Mouse (Mus musculus) limb, embryonic 12.5 days (tissue): Measurements from ENCODE around the gene Cfap61. TPM values are rescaled to one million over a fixed set of nuclear protein-coding genes. Genes with fewer than 3 reads are reported as not detected.
"Not testable (repeated sequence)": the region's sequence is repeated elsewhere in the genome, so short reads cannot be mapped to it uniquely, and the experiment has no call there.

ENCODE experiments used
- ATAC-seq: fragments of 200-750 bp; cut with Nextera tagmentation; 2 replicates; pipeline ENCODE4 v1.8.0; 2017; ENCODE audit warnings: low read depth, moderate TSS enrichment; ENCODE audit not compliant: insufficient number of reproducible peaks, insufficient read depth, low FRiP score, low TSS enrichment
- H3K27ac ChIP-seq: fragments of 300-500 bp; sonication (generic); 2 replicates; pipeline ENCODE4 v1.5.1; 2016; ENCODE audit warnings: mild to moderate bottlenecking, moderate library complexity
- H3K27me3 ChIP-seq: fragments of 300-500 bp; sonication (generic); 2 replicates; pipeline ENCODE4 v1.6.1; 2016; ENCODE audit warnings: mild to moderate bottlenecking, moderate library complexity
- H3K36me3 ChIP-seq: fragments of 300-500 bp; sonication (generic); 2 replicates; pipeline ENCODE4 v1.6.1; 2016; ENCODE audit warnings: mild to moderate bottlenecking, moderate library complexity
- H3K4me1 ChIP-seq: fragments of 300-500 bp; sonication (generic); replicated peaks from 2 replicates; pipeline ENCODE4 v1.6.1; 2016
- H3K4me2 ChIP-seq: fragments of 300-500 bp; sonication (generic); 2 replicates; pipeline ENCODE4 v1.6.1; 2016; ENCODE audit warnings: mild to moderate bottlenecking, moderate library complexity
- H3K4me3 ChIP-seq: fragments of 300-500 bp; sonication (generic); replicated peaks from 2 replicates; pipeline ENCODE4 v1.5.1; 2016; ENCODE audit warnings: mild to moderate bottlenecking
- H3K9ac ChIP-seq: fragments of 300-500 bp; sonication (generic); replicated peaks from 2 replicates; pipeline ENCODE4 v1.6.1; 2016; ENCODE audit warnings: mild to moderate bottlenecking, moderate library complexity
- H3K9me3 ChIP-seq: fragments of 300-500 bp; sonication (generic); 2 replicates; pipeline ENCODE4 v1.6.1; 2016; ENCODE audit warnings: mild to moderate bottlenecking, moderate library complexity
- WGBS: fragments of 180-500 bp; shearing (Covaris S2); methylation state at CpG from one replicate; pipeline ENCODE4 v1.1.7; 2016; 5-methylcytosine and 5-hydroxymethylcytosine counted together
- polyA plus RNA-seq: library from polyadenylated mRNA; unstranded; fragments of >200 nt; fragmentation: Nextera tagmentation; extraction: Ambion mirVana; gene quantifications from 2 replicates; pipeline ENCODE4 v1.2.1, GENCODE M21; 2016

Gene Cfap61
- polyA plus RNA-seq, 1 experiment from 2014 or later: 0.21 TPM

DNA sequence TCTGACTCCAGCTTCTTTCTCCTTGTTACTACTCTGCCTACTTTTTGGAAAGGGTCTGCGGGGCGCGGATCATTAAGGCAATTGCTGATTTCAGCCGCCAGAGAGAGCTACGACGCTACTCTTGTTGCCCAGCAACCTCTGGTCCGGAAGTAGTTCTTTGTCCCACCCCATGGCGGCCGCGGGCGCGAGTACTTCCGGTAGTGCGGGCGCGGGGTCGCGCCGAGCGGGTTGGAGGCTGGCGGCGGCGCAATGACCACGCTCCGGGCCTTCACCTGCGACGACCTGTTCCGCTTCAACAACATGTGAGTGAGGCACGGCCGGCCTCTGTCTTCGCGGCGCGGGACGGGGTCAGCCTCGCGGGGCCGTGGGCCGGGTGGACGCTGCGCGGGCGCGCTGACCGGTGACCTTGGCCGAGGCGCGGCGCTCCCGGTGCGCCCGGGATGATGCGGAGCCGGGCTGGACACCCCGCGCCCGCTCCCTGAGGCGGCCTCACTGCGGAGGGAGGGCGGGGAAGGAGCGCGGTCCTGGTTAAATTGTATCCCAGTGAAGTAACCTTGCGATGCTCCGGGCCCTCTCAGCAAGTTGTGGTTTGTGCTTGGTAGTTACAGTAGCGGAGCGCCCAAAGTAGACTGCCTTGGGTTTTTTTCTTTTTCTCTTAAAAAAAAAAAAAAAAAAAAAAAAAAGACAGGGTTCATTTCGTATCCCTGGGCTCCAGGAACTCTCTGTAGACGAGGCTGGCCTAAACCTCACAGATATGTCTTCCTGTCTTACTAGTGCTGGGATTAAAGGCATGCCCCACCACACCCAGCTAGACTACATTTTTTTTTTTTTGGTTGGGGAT is 31.3 kb upstream of the Cfap61 start:
- Histone ChIP-seq H3K9me3 (no peaks in the 10 kb centered on the region), H3K4me1 (peaks cover 16% of the 10 kb centered on the region), H3K9ac (peak overlapping the region; percentile 95), H3K27ac (peak overlapping the region; percentile 85), H3K27me3 (no peaks in the 10 kb centered on the region), H3K4me2 (peak overlapping the region; percentile 62), H3K4me3 (peak overlapping the region; percentile 99), H3K36me3 (peaks cover 16% of the 10 kb centered on the region; the same call in 1 of the 2 replicates)
- under 1% methylated on average over 68 of the region's 68 CpGs for WGBS
- ATAC-seq: peak; percentile 85

DNA sequence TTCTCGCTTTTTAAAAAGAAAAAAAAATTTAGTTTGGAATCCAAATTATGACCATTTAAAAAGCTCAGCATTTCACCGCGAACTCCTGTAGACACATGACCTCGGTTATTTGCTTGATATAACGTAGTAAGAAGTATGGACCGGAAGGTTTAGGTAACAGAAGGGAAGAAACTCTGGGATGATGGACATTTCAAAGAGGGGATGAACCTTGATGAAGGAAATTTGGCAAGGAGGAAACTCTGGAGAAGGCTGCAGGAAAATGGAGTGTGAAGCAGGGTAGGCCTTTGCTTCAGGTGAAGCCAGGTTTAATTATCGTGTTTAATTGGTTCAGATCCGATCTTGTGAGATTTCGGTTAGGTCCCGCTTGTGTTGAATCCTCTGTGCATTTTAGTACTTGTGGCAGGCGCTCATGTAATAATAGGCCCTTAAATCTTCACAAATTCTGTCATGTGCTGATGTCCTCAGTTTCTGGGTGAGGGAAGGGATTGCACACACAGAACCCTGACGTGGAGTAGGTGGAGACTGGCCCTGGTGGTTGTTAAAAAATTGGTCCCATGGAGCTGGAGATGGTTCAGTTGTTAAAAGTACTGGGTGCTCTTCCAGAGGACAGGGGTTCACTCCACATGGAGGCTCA is 30.5 kb upstream of the Cfap61 start:
- Histone ChIP-seq H3K9me3 (no peaks in the 10 kb centered on the region), H3K4me1 (peaks cover 16% of the 10 kb centered on the region), H3K27ac (no peak overlapping the region), H3K9ac (peak overlapping the region; percentile 95), H3K4me2 (peak overlapping the region; percentile 62), H3K4me3 (peak overlapping the region; percentile 99), H3K27me3 (no peaks in the 10 kb centered on the region), H3K36me3 (peaks cover 22% of the 10 kb centered on the region)
- ATAC-seq: no peak
- WGBS: 33% methylated on average over 12 of the region's 12 CpGs

DNA sequence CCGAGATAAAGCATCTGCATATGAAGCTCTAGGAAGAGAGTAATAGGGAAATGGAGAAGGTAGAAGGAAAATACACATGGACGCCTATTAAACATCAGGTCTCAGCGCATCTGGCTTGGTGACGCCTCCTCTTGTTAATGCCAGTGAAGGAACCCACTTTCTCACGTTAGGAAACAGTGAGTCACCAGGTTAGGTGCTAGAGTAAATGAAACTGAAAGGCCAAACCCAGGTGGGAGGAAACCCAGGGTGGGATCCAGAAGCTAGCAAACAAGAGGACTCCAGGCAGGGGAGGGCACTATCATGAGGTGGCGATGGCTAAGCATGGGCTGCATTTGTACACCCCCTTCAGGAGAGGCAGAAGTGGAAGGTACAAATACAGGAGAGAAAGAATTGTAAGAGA is 29.4 kb upstream of the Cfap61 start:
- no peak for ATAC-seq
- Histone ChIP-seq H3K9me3 (no peaks in the 10 kb centered on the region), H3K27me3 (no peaks in the 10 kb centered on the region), H3K4me2 (peak overlapping the region; percentile 62; the same call in 1 of the 2 replicates), H3K36me3 (peaks cover 31% of the 10 kb centered on the region), H3K9ac (no peak overlapping the region), H3K4me3 (no peak overlapping the region), H3K27ac (no peak overlapping the region), H3K4me1 (peaks cover 16% of the 10 kb centered on the region)
- WGBS: 82% methylated on average over 6 of the region's 6 CpGs

DNA sequence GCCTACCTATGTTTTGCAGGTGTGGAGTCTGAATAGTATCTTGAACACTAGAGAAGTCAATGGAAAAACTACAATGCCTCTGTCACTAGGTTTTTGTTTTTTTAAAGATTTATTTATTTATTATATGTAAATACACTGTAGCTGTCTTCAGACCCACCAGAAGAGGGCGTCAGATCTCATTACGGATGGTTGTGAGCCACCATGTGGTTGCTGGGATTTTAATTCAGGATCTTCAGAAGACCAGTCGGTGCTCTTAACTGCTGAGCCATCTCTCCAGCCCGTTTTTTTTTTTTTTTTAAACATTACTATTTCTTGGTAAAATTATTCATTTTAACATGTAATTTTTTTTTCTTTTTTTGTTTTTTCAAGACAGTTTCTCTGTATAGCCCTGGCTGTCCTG is 28.7 kb upstream of the Cfap61 start:
- 43% methylated on average over 4 of the region's 4 CpGs for WGBS
- ATAC-seq, H3K4me2 ChIP-seq, H3K9ac ChIP-seq, H3K27ac ChIP-seq, H3K9me3 ChIP-seq, H3K4me3 ChIP-seq, H3K27me3 ChIP-seq: not testable (repeated sequence)
- Histone ChIP-seq H3K4me1 (peaks cover 16% of the 10 kb centered on the region), H3K36me3 (peaks cover 38% of the 10 kb centered on the region)

DNA sequence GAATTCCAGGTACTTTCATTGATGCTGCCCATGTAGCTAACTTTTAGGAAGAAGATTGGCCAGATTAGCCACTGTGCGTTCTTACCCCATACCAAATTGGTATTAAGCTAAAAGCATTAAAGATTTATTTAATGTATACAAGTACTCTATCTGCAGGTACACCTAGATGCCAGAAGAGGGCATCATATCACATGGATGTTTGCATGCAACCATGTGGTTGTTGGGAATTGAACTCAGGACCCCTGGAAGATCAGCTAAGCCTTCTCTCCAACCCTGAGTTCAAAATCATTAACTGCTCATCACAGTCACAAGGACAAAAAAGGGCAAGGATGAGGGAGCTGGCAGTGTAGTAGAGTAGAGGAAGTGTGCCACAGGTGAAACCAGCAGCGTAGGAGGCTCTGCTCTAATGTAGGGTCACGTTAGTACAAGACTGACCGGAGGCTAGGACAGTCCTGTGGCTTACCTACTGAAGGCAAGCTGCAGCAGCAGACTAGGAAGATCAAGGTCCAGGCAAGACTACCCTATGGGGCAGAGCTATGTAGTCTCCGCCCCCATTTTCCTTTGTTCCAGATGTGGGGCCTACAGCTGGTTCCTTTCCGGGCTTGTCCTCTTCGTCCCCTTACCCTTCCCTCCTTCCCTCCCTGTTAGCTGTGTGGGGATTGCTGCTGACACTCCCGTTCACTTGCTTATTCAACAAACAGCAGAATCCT is 13.5 kb upstream of the Cfap61 start:
- Histone ChIP-seq H3K27ac (no peak overlapping the region), H3K4me2 (no peak overlapping the region), H3K4me3 (no peak overlapping the region), H3K36me3 (peaks cover 94% of the 10 kb centered on the region), H3K4me1 (no peaks in the 10 kb centered on the region), H3K27me3 (no peaks in the 10 kb centered on the region), H3K9ac (no peak overlapping the region), H3K9me3 (no peaks in the 10 kb centered on the region)
- WGBS: 84% methylated on average over 8 of the region's 8 CpGs
- ATAC-seq: no peak

DNA sequence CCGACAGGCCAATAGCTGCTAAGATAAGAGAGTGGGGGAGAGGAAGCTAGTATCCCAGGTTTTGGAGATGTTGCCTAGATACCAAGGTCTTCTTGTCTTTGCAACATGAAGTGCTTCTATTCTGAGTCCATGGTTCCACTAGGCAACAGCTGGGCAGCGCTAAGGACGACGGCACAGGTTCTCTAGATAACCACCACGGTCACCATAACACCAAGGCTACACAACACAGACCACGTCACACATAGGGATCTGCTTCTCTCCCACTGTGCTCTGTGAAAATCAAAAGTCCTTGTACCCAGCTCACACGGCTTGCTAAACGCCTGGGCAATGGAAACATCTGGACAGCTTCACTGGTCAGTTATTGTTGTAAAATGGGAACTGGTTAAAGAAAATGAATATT is 2.4 kb downstream of the Cfap61 start:
- H3K27ac ChIP-seq: no peak overlapping the region
- H3K4me3 ChIP-seq: no peak overlapping the region
- no peak overlapping the region for H3K9ac ChIP-seq
- no peak for ATAC-seq
- H3K27me3 ChIP-seq: no peaks in the 10 kb centered on the region
- peaks cover 8% of the 10 kb centered on the region for H3K4me1 ChIP-seq
- no peak overlapping the region for H3K4me2 ChIP-seq
- 86% methylated on average over 8 of the region's 8 CpGs for WGBS
- peaks cover 7% of the 10 kb centered on the region; the same call in 1 of the 2 replicates for H3K36me3 ChIP-seq
- H3K9me3 ChIP-seq: no peaks in the 10 kb centered on the region

DNA sequence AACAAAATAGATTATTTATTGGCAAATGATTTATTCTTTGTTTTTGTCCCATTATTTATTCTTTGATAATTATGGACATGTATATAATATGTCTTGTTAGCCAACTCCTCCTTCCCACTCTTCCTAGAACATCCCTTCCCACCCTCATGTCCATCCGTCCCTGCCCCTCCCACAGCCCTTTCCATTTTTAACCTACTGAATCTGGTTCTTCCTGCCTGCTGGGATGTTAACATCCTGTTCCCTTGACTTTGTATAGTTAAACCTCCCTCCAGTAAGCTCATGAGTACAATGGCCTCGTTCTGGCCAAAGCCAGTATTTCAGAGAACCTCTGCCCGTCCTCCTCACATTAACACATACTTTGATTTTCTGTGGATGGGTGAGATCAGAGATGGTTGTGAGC is 6.8 kb downstream of the Cfap61 start:
- H3K4me3 ChIP-seq: no peak overlapping the region
- no peak for ATAC-seq
- no peak overlapping the region for H3K9ac ChIP-seq
- H3K9me3 ChIP-seq: no peaks in the 10 kb centered on the region
- H3K4me1 ChIP-seq: no peaks in the 10 kb centered on the region
- H3K36me3 ChIP-seq: no peaks in the 10 kb centered on the region
- 73% methylated on average over 3 of the region's 3 CpGs for WGBS
- H3K4me2 ChIP-seq: no peak overlapping the region
- no peak overlapping the region for H3K27ac ChIP-seq
- no peaks in the 10 kb centered on the region for H3K27me3 ChIP-seq

DNA sequence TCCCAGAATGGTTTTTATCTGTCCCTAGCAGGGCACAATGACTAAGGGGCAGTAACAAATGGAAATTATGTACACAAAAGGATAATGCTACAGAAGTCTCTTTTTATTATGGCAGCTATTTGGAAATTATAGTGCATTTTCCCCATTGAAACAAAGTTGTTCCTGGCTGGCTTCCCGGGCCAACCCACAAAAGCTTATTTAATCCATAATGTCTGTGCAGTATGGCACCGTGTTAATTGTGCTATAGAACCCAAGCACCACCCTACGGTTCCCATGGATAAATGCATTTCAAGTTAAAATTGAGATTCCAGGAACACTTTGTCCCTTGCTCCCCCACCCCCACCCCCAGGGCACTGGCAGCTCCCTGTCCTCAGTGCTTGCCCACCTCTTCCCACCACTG is 9.7 kb downstream of the Cfap61 start:
- Histone ChIP-seq H3K4me2 (no peak overlapping the region), H3K4me1 (0 out of 2 replicates have a peak, but pooled peaks cover under 1% of the 10 kb centered on the region), H3K27ac (no peak overlapping the region), H3K36me3 (no peaks in the 10 kb centered on the region), H3K4me3 (no peak overlapping the region), H3K9ac (no peak overlapping the region), H3K9me3 (no peaks in the 10 kb centered on the region), H3K27me3 (no peaks in the 10 kb centered on the region)
- WGBS: 83% methylated on average over 3 of the region's 3 CpGs
- no peak for ATAC-seq

DNA sequence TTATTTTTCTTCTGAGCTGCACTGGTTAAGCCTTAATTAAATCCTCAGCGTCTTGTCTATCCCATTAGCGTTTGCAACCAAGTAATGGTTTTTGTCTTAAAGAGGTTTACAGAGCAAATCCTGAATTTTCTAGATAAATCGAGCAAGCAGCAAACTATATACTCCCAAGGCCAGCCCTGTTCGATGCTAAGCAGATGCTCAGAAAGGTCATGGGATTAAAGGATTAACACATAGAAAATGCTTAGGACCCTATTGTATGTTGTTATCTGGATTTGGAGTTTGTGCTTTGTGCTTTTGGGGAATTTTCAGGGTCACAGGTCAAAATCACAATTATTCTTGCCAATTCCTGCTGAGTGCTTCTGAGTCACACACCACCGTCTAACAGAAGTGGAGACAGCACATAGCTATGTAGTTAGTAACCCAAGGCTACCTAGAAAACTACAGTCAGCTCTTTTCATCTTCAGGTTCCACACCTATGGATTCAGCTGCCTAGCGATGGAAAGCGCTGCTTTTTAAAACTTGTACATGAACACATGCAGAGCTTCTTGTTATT is 13.9 kb downstream of the Cfap61 start:
- Histone ChIP-seq H3K36me3 (no peaks in the 10 kb centered on the region), H3K27me3 (0 out of 2 replicates have a peak, but pooled peaks cover 6% of the 10 kb centered on the region), H3K4me1 (peaks cover 14% of the 10 kb centered on the region; the same call in 1 of the 2 replicates), H3K4me3 (no peak overlapping the region), H3K9me3 (no peaks in the 10 kb centered on the region), H3K9ac (no peak overlapping the region), H3K4me2 (no peak overlapping the region), H3K27ac (no peak overlapping the region)
- WGBS: 70% methylated on average over 7 of the region's 7 CpGs
- no peak for ATAC-seq

DNA sequence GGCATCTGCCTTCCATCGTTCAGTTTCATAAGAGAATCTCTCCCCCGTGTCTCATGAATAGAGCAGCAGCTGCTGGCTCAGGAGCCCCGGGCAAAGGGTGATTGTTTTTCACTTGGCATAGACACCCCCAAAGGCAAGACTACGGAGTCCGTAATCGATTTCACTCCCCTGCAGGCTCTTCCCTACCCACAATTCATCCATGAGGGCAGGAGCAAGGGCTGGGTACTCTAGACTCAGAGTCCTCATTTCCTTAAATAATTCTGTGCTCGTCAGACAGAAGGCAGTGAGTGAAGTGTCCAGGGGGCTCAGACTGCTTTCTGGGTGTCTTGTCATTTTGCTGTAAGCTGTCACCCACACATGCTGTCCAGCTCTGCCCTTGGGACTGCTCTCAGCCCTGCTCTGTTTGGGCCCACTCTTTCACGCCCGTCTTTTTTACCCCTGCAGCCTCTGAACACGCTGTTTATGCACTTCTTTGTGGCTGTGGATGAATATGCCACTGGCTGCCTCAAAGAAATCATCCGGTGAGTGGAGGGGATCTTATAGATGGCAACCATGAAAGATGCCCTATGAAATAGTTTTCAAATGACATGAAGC is 15.0 kb downstream of the Cfap61 start:
- no peak overlapping the region for H3K4me2 ChIP-seq
- 0 out of 2 replicates have a peak, but pooled peaks cover 6% of the 10 kb centered on the region for H3K27me3 ChIP-seq
- H3K4me1 ChIP-seq: peaks cover 14% of the 10 kb centered on the region; the same call in 1 of the 2 replicates
- no peak for ATAC-seq
- H3K9me3 ChIP-seq: no peaks in the 10 kb centered on the region
- H3K27ac ChIP-seq: no peak overlapping the region
- H3K9ac ChIP-seq: no peak overlapping the region
- 51% methylated on average over 11 of the region's 11 CpGs for WGBS
- H3K36me3 ChIP-seq: no peaks in the 10 kb centered on the region
- H3K4me3 ChIP-seq: no peak overlapping the region
